Mouse (Mus musculus) granulocyte monocyte progenitor cell, adult 5-6 weeks (primary cell): ENCODE data around the gene Zmiz1. TPM values are rescaled to one million over a fixed set of nuclear protein-coding genes. Genes with fewer than 3 reads are reported as not detected.

Experiments used
- ATAC-seq: replicated peaks from 2 replicates; pipeline ENCODE4 v1.8.0; 2016; ENCODE audit warnings: mild to moderate bottlenecking, moderate TSS enrichment, inconsistent platforms; ENCODE audit not compliant: poor library complexity, severe bottlenecking
- total RNA-seq, 2 experiments: library from RNA; stranded (forward) in 1 of 2; stranded (reverse) in 1 of 2; fragments of 200-712, 200-1000 nt in 1 of 2; fragments of >200 nt in 1 of 2; fragmentation: Nextera tagmentation in 1 of 2; gene quantifications; 2 replicates each; pipeline ENCODE4 v1.2.3; 2014 to 2017

Gene Zmiz1
- total RNA-seq, 2 experiments from 2014 or later = 8.9 to 93.2 TPM

GRCm38 (mm10) chr14:25607141-25607967 lies 148.4 kb downstream of the Zmiz1 start:
- ATAC-seq = 0 out of 2 replicates have a peak, but pooled peaks have one; percentile 5

- peak; percentile 24 for ATAC-seq
Measured at GRCm38 (mm10) chr14:25607968-25608491, 149.0 kb downstream of the Zmiz1 start.

- ATAC-seq = no peak
Measured at GRCm38 (mm10) chr14:25608618-25609017, 149.6 kb downstream of the Zmiz1 start.

GRCm38 (mm10) chr14:25609355-25609754 lies 150.4 kb downstream of the Zmiz1 start:
- peak; percentile 36 for ATAC-seq

GRCm38 (mm10) chr14:25610396-25611158 lies 151.6 kb downstream of the Zmiz1 start:
- ATAC-seq = no peak

GRCm38 (mm10) chr14:25611159-25611697 lies 152.2 kb downstream of the Zmiz1 start:
- no peak for ATAC-seq

GRCm38 (mm10) chr14:25611815-25612698 lies 153.1 kb downstream of the Zmiz1 start:
- no peak for ATAC-seq

GRCm38 (mm10) chr14:25613942-25614575 lies 155.1 kb downstream of the Zmiz1 start:
- ATAC-seq = peak; percentile 29

- ATAC-seq = peak; percentile 81
Measured at GRCm38 (mm10) chr14:25614684-25615083, 155.7 kb downstream of the Zmiz1 start.

GRCm38 (mm10) chr14:25615602-25616001 lies 156.6 kb downstream of the Zmiz1 start:
- ATAC-seq = peak; percentile 57

- no peak for ATAC-seq
Measured at GRCm38 (mm10) chr14:25616009-25616723, 157.2 kb downstream of the Zmiz1 start.

GRCm38 (mm10) chr14:25617264-25617663 lies 158.3 kb downstream of the Zmiz1 start:
- no peak for ATAC-seq

- ATAC-seq = no peak
Measured at GRCm38 (mm10) chr14:25619066-25619762, 160.2 kb downstream of the Zmiz1 start.

- no peak for ATAC-seq
Measured at GRCm38 (mm10) chr14:25620766-25621165, 161.8 kb downstream of the Zmiz1 start.

GRCm38 (mm10) chr14:25623698-25624097 lies 164.7 kb downstream of the Zmiz1 start:
- no peak for ATAC-seq

GRCm38 (mm10) chr14:25624659-25625058 lies 165.7 kb downstream of the Zmiz1 start:
- ATAC-seq = no peak

- no peak for ATAC-seq
Measured at GRCm38 (mm10) chr14:25627599-25628255, 168.7 kb downstream of the Zmiz1 start.
